Mouse (Mus musculus) heart, embryonic 16.5 days (tissue): ENCODE results near the gene Lamtor3. TPM values are rescaled to one million over a fixed set of nuclear protein-coding genes. Genes with fewer than 3 reads are reported as not detected.
"Not testable (repeated sequence)": the region's sequence is repeated elsewhere in the genome, so short reads cannot be mapped to it uniquely, and the experiment has no call there.

ENCODE experiments used
- ATAC-seq: fragments of 200-750 bp; cut with Nextera tagmentation; replicated peaks from 2 replicates; pipeline ENCODE4 v1.8.0; 2017; ENCODE audit warnings: moderate number of reproducible peaks; ENCODE audit not compliant: insufficient read depth, low FRiP score; ENCODE audit errors: extremely low read depth
- H3K27ac ChIP-seq: fragments of 300-500 bp; sonication (generic); 2 replicates; pipeline ENCODE4 v1.5.1; 2014; ENCODE audit warnings: mild to moderate bottlenecking, low read length, control low read depth, moderate library complexity
- H3K27me3 ChIP-seq: fragments of 300-500 bp; sonication (generic); 2 replicates; pipeline ENCODE4 v1.6.1; 2014; ENCODE audit warnings: low read length, mixed read lengths; ENCODE audit not compliant: control insufficient read depth, insufficient read depth
- H3K36me3 ChIP-seq: fragments of 300-500 bp; sonication (generic); 2 replicates; pipeline ENCODE4 v1.6.1; 2014; ENCODE audit not compliant: control insufficient read depth, insufficient read depth
- H3K4me1 ChIP-seq: fragments of 300-500 bp; sonication (generic); 2 replicates; pipeline ENCODE4 v1.6.1; 2014; ENCODE audit warnings: low read length, mixed read lengths; ENCODE audit not compliant: control insufficient read depth, insufficient read depth
- H3K4me2 ChIP-seq: fragments of 300-500 bp; sonication (generic); 2 replicates; pipeline ENCODE4 v1.6.1; 2014; ENCODE audit warnings: low read depth, mild to moderate bottlenecking, control low read depth, low read length
- H3K4me3 ChIP-seq: fragments of 300-500 bp; sonication (generic); 2 replicates; pipeline ENCODE4 v1.5.1; 2014; ENCODE audit warnings: mild to moderate bottlenecking, control low read depth, low read length
- H3K9ac ChIP-seq: fragments of 300-500 bp; sonication (generic); 2 replicates; pipeline ENCODE4 v1.6.1; 2014; ENCODE audit warnings: low read length, control low read depth
- H3K9me3 ChIP-seq: fragments of 300-500 bp; sonication (generic); replicated peaks from 2 replicates; pipeline ENCODE4 v1.6.1; 2016; ENCODE audit warnings: low read length; ENCODE audit not compliant: control insufficient read depth
- WGBS: fragments of 180-500 bp; shearing (Covaris S2); extraction: QIAGEN DNeasy Blood & Tissue Kit; methylation state at CpG from one replicate; pipeline ENCODE4 v1.1.7; 2014; 5-methylcytosine and 5-hydroxymethylcytosine counted together
- polyA plus RNA-seq: library from polyadenylated mRNA; unstranded; fragments of >200 nt; fragmentation: Nextera tagmentation; extraction: Ambion mirVana; gene quantifications from 2 replicates; pipeline ENCODE4 v1.2.1, GENCODE M21; 2015

Lamtor3 gene
- polyA plus RNA-seq, 1 experiment from 2014 or later: 120 TPM

DNA sequence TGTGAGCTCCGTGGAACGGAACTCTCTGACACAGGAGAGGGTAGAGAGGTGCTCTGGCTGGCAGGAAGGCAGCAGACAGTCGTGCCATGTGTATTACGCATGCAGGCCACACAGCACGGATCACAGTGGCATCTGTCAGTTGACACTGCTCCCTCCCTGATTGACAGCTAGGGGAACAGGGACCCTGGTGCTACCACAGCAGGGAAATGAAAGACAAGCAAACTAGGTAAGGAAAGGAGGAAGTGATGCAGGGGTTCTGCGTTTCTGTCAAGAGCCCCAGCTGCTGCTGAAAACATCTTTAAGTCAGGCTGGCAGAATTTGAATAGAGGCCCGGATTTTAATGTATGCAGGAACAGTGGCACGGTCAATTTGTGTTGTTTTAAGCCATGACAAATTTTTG, 45.2 kb downstream of the Lamtor3 start:
- Histone ChIP-seq H3K9ac (peak overlapping the region; percentile 30; the same call in 1 of the 2 replicates), H3K27me3 (no peaks in the 10 kb centered on the region), H3K36me3 (peaks cover 5% of the 10 kb centered on the region; the same call in 1 of the 2 replicates), H3K4me2 (no peak overlapping the region), H3K27ac (peak overlapping the region; percentile 60), H3K4me1 (peaks cover 27% of the 10 kb centered on the region), H3K9me3 (no peaks in the 10 kb centered on the region), H3K4me3 (no peak overlapping the region)
- no peak for ATAC-seq
- WGBS: 64% methylated on average over 8 of the region's 8 CpGs

DNA sequence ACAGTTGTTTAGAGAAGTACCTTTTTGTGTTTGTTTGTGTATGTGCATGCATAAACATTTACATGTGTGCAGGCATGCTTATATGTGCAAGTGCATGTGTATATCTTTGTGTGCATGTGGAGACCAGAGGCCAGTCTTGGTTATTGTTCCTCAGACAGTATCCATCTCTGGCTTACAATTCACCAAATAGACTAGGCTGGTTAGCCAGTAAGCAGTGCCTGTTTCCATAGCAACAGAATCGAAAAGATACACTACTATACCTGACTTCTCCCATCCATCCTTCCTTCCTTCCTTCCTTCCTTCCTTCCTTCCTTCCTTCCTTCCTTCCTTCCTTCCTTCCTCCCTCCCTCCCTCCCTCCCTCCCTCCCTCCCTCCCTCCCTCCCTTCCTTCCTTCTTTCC, 45.7 kb downstream of the Lamtor3 start:
- H3K27ac ChIP-seq, H3K36me3 ChIP-seq, H3K27me3 ChIP-seq, H3K9ac ChIP-seq, H3K9me3 ChIP-seq, ATAC-seq, H3K4me3 ChIP-seq, H3K4me2 ChIP-seq: not testable (repeated sequence)
- H3K4me1 ChIP-seq: peaks cover 30% of the 10 kb centered on the region
- WGBS: 81% methylated on average over 1 of the region's 1 CpGs

DNA sequence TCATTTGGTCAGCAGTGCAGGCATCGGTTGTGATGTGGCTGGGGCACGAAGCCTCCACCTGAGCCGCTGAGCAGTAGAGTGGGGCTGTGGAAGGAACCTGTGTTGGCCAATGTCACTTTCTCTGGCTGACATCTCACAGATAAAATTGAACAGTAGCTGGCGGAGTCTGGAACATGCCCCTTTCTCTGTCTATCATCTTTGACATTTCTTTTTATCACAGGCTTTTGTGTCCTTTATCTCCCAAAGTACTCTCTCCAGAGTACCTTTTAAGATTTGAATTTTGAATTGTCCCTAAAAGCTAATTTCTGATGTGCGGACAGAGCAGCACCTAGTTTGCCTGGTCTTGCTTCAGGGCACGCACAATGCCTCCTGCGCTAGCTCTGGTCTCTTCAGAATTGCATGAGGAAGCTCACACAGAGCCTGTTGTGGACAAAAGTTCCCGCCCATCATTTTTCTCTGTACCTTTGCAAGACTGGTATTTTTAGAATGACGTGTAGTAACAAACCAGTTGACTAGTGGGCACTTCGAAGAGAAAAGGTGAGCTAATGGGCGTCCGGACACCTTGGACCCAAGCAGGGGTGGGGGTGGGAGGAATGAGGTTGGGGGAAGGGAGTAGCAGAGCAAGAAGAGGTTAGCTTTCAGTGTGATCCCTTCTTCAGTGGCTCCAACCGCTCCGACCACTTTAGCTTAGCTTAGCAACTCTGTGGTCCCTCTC, 50.0 kb downstream of the Lamtor3 start:
- 44% methylated on average over 14 of the region's 14 CpGs for WGBS
- Histone ChIP-seq H3K9me3 (no peaks in the 10 kb centered on the region), H3K4me3 (no peak overlapping the region), H3K36me3 (peaks cover 5% of the 10 kb centered on the region; the same call in 1 of the 2 replicates), H3K4me1 (peaks cover 39% of the 10 kb centered on the region), H3K9ac (peak overlapping the region; percentile 31; the same call in 1 of the 2 replicates), H3K27ac (peak overlapping the region; percentile 87), H3K27me3 (no peaks in the 10 kb centered on the region), H3K4me2 (peak overlapping the region; percentile 48)
- 0 out of 2 replicates have a peak, but pooled peaks have one; percentile 42 for ATAC-seq

DNA sequence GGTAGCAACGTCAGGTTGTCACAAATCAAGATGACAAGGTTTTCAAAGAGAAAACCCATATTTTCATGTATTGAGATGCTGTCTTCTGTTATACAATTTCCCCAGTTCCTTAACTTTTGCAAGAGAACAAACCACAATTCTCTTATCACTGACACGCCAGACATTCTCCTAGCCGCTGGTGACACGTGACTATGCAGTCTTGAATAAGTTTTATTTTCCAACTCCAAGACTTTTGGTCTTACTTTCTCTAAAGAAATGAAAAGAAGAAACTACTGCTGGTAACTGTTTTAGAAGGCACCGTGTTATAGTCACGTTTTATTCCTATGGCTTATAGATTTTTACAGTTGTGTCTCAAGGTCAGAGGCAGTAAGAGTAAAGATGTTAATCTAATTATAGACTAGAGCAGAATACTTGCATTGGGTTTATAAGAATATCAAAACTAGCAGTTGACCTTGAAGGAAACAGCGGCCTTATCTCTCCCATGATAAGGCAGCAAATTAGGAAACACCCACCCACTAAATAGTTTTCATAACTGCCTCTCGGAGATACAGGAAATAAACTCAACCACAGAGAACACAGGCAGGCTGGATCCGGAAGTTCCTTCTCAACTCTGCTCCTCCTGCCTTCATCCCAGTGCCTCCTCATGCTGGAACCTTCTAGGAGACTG, 50.6 kb downstream of the Lamtor3 start:
- WGBS: 18% methylated on average over 9 of the region's 9 CpGs
- ATAC-seq: no peak
- peak overlapping the region; percentile 87 for H3K27ac ChIP-seq
- no peaks in the 10 kb centered on the region for H3K27me3 ChIP-seq
- peak overlapping the region; percentile 31; the same call in 1 of the 2 replicates for H3K9ac ChIP-seq
- 0 out of 2 replicates have a peak overlapping the region, but pooled peaks have one; percentile 4 for H3K4me3 ChIP-seq
- peaks cover 35% of the 10 kb centered on the region for H3K4me1 ChIP-seq
- peaks cover 5% of the 10 kb centered on the region; the same call in 1 of the 2 replicates for H3K36me3 ChIP-seq
- no peaks in the 10 kb centered on the region for H3K9me3 ChIP-seq
- H3K4me2 ChIP-seq: peak overlapping the region; percentile 48

DNA sequence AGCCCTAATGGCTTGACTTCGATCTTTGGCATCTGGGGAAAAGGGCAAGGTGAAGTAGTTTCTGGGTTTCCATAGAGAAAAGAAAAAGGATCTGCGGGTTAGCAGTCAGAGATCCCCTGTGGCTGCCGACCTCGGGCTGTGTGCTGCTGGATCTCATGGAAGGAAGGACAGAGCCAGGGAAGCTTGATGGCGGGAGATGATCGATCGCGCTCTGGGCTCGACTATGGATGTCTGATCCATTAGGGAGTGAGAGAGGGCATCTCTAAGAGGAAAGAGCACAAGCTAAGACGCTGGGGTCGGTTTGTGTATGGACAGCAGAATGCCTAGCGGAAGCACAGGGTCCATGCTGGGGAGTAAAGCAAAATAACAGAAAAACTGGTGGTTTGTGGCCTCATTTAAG, 51.6 kb downstream of the Lamtor3 start:
- no peaks in the 10 kb centered on the region for H3K9me3 ChIP-seq
- H3K27ac ChIP-seq: peak overlapping the region; percentile 13
- no peaks in the 10 kb centered on the region for H3K27me3 ChIP-seq
- ATAC-seq: no peak
- H3K4me1 ChIP-seq: peaks cover 35% of the 10 kb centered on the region
- WGBS: 58% methylated on average over 12 of the region's 12 CpGs
- no peak overlapping the region for H3K4me3 ChIP-seq
- 0 out of 2 replicates have a peak overlapping the region, but pooled peaks have one; percentile 14 for H3K4me2 ChIP-seq
- H3K36me3 ChIP-seq: peaks cover 3% of the 10 kb centered on the region; the same call in 1 of the 2 replicates
- H3K9ac ChIP-seq: peak overlapping the region; percentile 16; the same call in 1 of the 2 replicates

DNA sequence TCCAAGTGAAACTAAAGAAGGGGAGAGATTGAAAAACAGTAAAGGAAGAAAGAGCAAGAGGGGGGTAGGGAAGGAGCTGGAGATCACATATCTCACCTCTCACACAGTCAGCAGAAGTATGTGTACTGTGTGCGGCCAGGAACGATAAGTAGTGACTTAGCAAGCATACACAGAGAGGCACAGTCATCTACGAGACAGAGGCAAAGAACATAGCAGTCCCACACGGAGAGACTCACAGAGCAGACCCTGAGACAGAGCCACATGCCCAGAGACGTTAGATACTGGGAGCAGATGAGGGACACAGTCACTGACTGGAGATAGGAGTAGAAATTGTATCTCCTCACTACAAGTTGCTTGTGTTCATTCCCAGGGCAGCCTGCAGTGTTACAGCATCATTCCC, 53.9 kb downstream of the Lamtor3 start:
- peak; percentile 38; the same call in 1 of the 2 replicates for ATAC-seq
- no peaks in the 10 kb centered on the region for H3K9me3 ChIP-seq
- 48% methylated on average over 5 of the region's 5 CpGs for WGBS

DNA sequence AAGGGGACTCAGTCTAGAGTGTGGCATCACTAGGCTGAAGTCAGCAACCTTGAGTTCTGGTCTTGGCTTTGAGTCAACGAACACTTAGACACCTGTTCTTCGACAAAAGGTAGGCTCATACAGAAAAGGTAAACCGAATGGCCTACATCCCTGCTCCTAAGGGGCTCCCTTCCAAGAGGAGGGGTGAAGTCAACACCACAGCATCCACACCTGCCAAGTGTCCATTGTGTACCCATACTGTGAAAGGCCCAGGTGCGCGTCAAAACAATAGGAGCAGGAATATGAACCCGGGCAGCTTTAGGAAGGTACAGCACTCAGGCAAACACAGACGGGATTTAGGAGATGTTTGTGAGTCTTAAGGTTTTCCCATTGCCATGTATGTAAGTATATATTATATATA, 54.7 kb downstream of the Lamtor3 start:
- H3K36me3 ChIP-seq: no peaks in the 10 kb centered on the region
- H3K9ac ChIP-seq: no peak overlapping the region
- no peak overlapping the region for H3K4me2 ChIP-seq
- no peak for ATAC-seq
- no peak overlapping the region for H3K4me3 ChIP-seq
- no peaks in the 10 kb centered on the region for H3K27me3 ChIP-seq
- no peaks in the 10 kb centered on the region for H3K9me3 ChIP-seq
- WGBS: 93% methylated on average over 7 of the region's 7 CpGs
- peaks cover 28% of the 10 kb centered on the region for H3K4me1 ChIP-seq
- H3K27ac ChIP-seq: no peak overlapping the region

More for the DNA sequence above, 53.9 kb downstream of the Lamtor3 start:
- no peak overlapping the region for H3K4me2 ChIP-seq
- no peak overlapping the region for H3K4me3 ChIP-seq
- H3K4me1 ChIP-seq: peaks cover 35% of the 10 kb centered on the region
- H3K27me3 ChIP-seq: no peaks in the 10 kb centered on the region
- no peak overlapping the region for H3K9ac ChIP-seq
- H3K36me3 ChIP-seq: no peaks in the 10 kb centered on the region
- H3K27ac ChIP-seq: peak overlapping the region; percentile 20; the same call in 1 of the 2 replicates

DNA sequence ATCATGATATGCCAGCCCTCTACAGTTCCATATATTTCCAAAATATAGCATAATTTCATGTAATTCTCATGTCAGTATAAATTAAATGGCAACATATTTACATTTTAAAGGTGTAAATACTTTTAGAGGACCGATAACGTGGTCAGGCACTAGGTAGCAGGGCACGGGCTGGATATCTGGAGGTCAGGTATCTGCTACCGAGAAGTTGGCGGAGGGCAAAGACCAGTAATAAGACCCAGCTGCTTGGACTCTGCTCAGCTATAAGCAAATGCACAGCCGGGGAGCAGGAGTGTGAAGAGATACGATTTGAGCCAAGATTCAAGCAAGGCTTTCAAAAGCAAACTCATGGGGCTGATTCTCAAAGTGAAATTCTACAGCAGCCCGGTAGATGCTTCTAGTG, 56.0 kb downstream of the Lamtor3 start:
- H3K4me2 ChIP-seq: no peak overlapping the region
- H3K36me3 ChIP-seq: no peaks in the 10 kb centered on the region
- H3K27ac ChIP-seq: no peak overlapping the region; the same call in 1 of the 2 replicates
- no peak overlapping the region for H3K4me3 ChIP-seq
- no peak overlapping the region for H3K9ac ChIP-seq
- no peaks in the 10 kb centered on the region for H3K9me3 ChIP-seq
- H3K27me3 ChIP-seq: no peaks in the 10 kb centered on the region
- ATAC-seq: no peak
- 71% methylated on average over 8 of the region's 8 CpGs for WGBS
- peaks cover 21% of the 10 kb centered on the region for H3K4me1 ChIP-seq

DNA sequence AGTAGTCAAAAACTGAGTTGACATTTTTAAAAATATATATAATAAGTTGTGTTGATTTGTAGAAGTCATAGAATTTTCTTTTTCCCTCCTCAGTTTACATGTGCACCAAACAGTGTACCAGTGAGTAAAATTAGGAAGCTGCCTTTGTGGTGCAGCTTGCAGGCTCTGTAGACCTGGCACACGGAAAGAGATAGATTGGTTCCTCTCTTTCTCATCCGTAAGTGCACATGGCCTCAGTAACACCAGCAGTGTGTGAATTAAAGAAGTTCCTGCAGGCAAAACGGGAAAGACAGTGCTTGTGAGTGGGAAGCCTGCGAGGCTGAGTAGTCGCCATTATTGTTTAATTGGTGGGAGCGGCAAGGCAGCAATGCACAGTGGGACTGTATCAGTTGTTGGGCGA, 57.1 kb downstream of the Lamtor3 start:
- ATAC-seq: no peak
- Histone ChIP-seq H3K27me3 (no peaks in the 10 kb centered on the region), H3K9ac (no peak overlapping the region), H3K4me2 (no peak overlapping the region), H3K27ac (no peak overlapping the region), H3K9me3 (no peaks in the 10 kb centered on the region), H3K4me3 (no peak overlapping the region), H3K4me1 (peaks cover 25% of the 10 kb centered on the region), H3K36me3 (no peaks in the 10 kb centered on the region)
- WGBS: 87% methylated on average over 7 of the region's 7 CpGs
